ENCODE assay signal across 19 mouse cellular contexts in genomic region chr4:28902004-28902704, GRCm38 (mm10).
DNase-seq lines count a peak whose midpoint lies in the region; ATAC-seq and TF ChIP-seq lines count a peak whose summit lies in the region.
"Had no signal": no experiment of that assay in that cellular context is flagged by ENCODE, and none has a peak within 500 bp of the region (broad histone marks: within the 10 kb centered on the region; RNA-seq: fewer than 3 reads in every experiment).

No protein-coding gene starts in this region.

- ATAC-seq in cerebellum, adult (ENCODE audit: insufficient number of reproducible peaks, low FRiP score, low TSS enrichment): peak; percentile 61; the same call in 1 of the 2 replicates
- ATAC-seq in hindbrain, embryonic 14.5 days (ENCODE audit: low FRiP score): no peak
- peak; percentile 83 for ATAC-seq in hindbrain, embryonic 16.5 days
- no peak for ATAC-seq in heart, embryonic 11.5 days (replicated peaks; ENCODE audit: insufficient number of reproducible peaks, low FRiP score, low TSS enrichment)
- no peak for ATAC-seq in liver, postnatal 0 days
- ATAC-seq: CD4-positive, CD25-positive, alpha-beta regulatory T cell, adult 4 months had no signal

- H3K4me1 ChIP-seq in hindbrain, embryonic 14.5 days (replicated peaks; ENCODE audit: control insufficient read depth, insufficient read depth, low read length): no peaks in the 10 kb centered on the region; the same call in 1 of the 2 replicates
- no peaks in the 10 kb centered on the region for H3K4me1 ChIP-seq in hindbrain, embryonic 10.5 days (replicated peaks)
- H3K4me1 ChIP-seq in hindbrain, embryonic 16.5 days (ENCODE audit: control insufficient read depth, insufficient read depth, low read depth, low read length): no peaks in the 10 kb centered on the region
- H3K4me1 ChIP-seq in heart, embryonic 11.5 days (ENCODE audit: control insufficient read depth, insufficient read depth, low read length): no peaks in the 10 kb centered on the region
- no peaks in the 10 kb centered on the region for H3K4me1 ChIP-seq in liver, postnatal 0 days (ENCODE audit: insufficient read depth)

- no peak overlapping the region for H3K4me2 ChIP-seq in hindbrain, embryonic 14.5 days (replicated peaks)
- no peak overlapping the region for H3K4me2 ChIP-seq in hindbrain, embryonic 16.5 days (ENCODE audit: low read length)
- no peak overlapping the region for H3K4me2 ChIP-seq in heart, embryonic 11.5 days
- H3K4me2 ChIP-seq in liver, postnatal 0 days (ENCODE audit: low read depth, low read length): no peak overlapping the region

- 84% methylated on average over 4 of the region's 4 CpGs for WGBS in hindbrain, embryonic 14.5 days
- WGBS in hindbrain, embryonic 10.5 days: 89% methylated on average over 4 of the region's 4 CpGs
- WGBS in hindbrain, embryonic 16.5 days: 71% methylated on average over 4 of the region's 4 CpGs
- 84% methylated on average over 4 of the region's 4 CpGs for WGBS in heart, embryonic 11.5 days (ENCODE audit: insufficient replicate concordance)
- WGBS in liver, postnatal 0 days (ENCODE audit: insufficient replicate concordance): 80% methylated on average over 4 of the region's 4 CpGs

- no peaks in the 10 kb centered on the region for H3K36me3 ChIP-seq in hindbrain, embryonic 14.5 days (replicated peaks; ENCODE audit: control insufficient read depth, insufficient read depth)
- no peaks in the 10 kb centered on the region for H3K36me3 ChIP-seq in hindbrain, embryonic 10.5 days
- H3K36me3 ChIP-seq in hindbrain, embryonic 16.5 days (ENCODE audit: control insufficient read depth, insufficient read depth, low read length): no peaks in the 10 kb centered on the region
- H3K36me3 ChIP-seq in heart, embryonic 11.5 days (ENCODE audit: control insufficient read depth, insufficient read depth, low read length): no peaks in the 10 kb centered on the region
- no peaks in the 10 kb centered on the region for H3K36me3 ChIP-seq in liver, postnatal 0 days (replicated peaks; ENCODE audit: insufficient read depth, low read length)
- H3K36me3 ChIP-seq: G1E had no signal

- H3K27ac ChIP-seq in hindbrain, embryonic 14.5 days: 0 out of 2 replicates have a peak overlapping the region, but pooled peaks have one; percentile 26
- no peak overlapping the region for H3K27ac ChIP-seq in hindbrain, embryonic 10.5 days
- no peak overlapping the region for H3K27ac ChIP-seq in hindbrain, embryonic 16.5 days (ENCODE audit: low read depth, low read length)
- no peak overlapping the region for H3K27ac ChIP-seq in heart, embryonic 11.5 days (ENCODE audit: low read depth, low read length)
- no peak overlapping the region for H3K27ac ChIP-seq in liver, postnatal 0 days (ENCODE audit: low read depth)

- no peak for TF ChIP-seq EP300 in liver, postnatal 0 days (IDR thresholded peaks at IDR 0.05; ENCODE audit: low read depth)

- no peak overlapping the region for H3K9ac ChIP-seq in hindbrain, embryonic 14.5 days
- H3K9ac ChIP-seq in hindbrain, embryonic 16.5 days (ENCODE audit: low read depth, low read length): no peak overlapping the region
- H3K9ac ChIP-seq in heart, embryonic 11.5 days (ENCODE audit: low read depth, low read length): no peak overlapping the region
- no peak overlapping the region for H3K9ac ChIP-seq in liver, postnatal 0 days (replicated peaks)

- H3K9me3 ChIP-seq in hindbrain, embryonic 14.5 days (ENCODE audit: control insufficient read depth, low read length): no peaks in the 10 kb centered on the region
- H3K9me3 ChIP-seq in hindbrain, embryonic 10.5 days: no peaks in the 10 kb centered on the region
- H3K9me3 ChIP-seq in hindbrain, embryonic 16.5 days (ENCODE audit: control insufficient read depth, low read length): no peaks in the 10 kb centered on the region
- no peaks in the 10 kb centered on the region for H3K9me3 ChIP-seq in heart, embryonic 11.5 days (replicated peaks; ENCODE audit: control insufficient read depth, low read length)
- no peaks in the 10 kb centered on the region for H3K9me3 ChIP-seq in liver, postnatal 0 days (ENCODE audit: low read length)
- H3K9me3 ChIP-seq: G1E had no signal

- no peaks in the 10 kb centered on the region for H3K27me3 ChIP-seq in hindbrain, embryonic 14.5 days (ENCODE audit: control insufficient read depth, insufficient read depth, low read length)
- no peaks in the 10 kb centered on the region for H3K27me3 ChIP-seq in hindbrain, embryonic 10.5 days (ENCODE audit: insufficient read depth, poor library complexity, severe bottlenecking)
- H3K27me3 ChIP-seq in hindbrain, embryonic 16.5 days (replicated peaks; ENCODE audit: control insufficient read depth, insufficient read depth, low read length): no peaks in the 10 kb centered on the region
- H3K27me3 ChIP-seq in heart, embryonic 11.5 days (ENCODE audit: control insufficient read depth, insufficient read depth, low read length): no peaks in the 10 kb centered on the region
- no peaks in the 10 kb centered on the region for H3K27me3 ChIP-seq in liver, postnatal 0 days (ENCODE audit: insufficient read depth, low read length)

- no peak overlapping the region for H3K4me3 ChIP-seq in hindbrain, embryonic 14.5 days (replicated peaks; ENCODE audit: low read length)
- H3K4me3 ChIP-seq in hindbrain, embryonic 10.5 days: no peak overlapping the region
- no peak overlapping the region for H3K4me3 ChIP-seq in hindbrain, embryonic 16.5 days (ENCODE audit: low read length)
- no peak overlapping the region for H3K4me3 ChIP-seq in heart, embryonic 11.5 days (ENCODE audit: low read depth, low read length)
- no peak overlapping the region for H3K4me3 ChIP-seq in liver, postnatal 0 days (ENCODE audit: low read depth, low read length)

- no peak for TF ChIP-seq CTCF in liver, postnatal 0 days (IDR thresholded peaks at IDR 0.05; ENCODE audit: low read depth)

- no peak for DNase-seq in cerebellum, adult 11-12 months
- DNase-seq in hindbrain, embryonic 14.5 days (ENCODE audit: low spot score): no peak
- no peak for DNase-seq in hindbrain, embryonic 10.5 days (ENCODE audit: low spot score)
- DNase-seq in brain, adult 2 months (ENCODE audit: low read depth, low spot score): peak; percentile 18
- DNase-seq in liver, postnatal 0 days: no peak
- DNase-seq: embryo, embryonic 11 days; gastrocnemius, postnatal 10 days; kidney, adult 8-10 months; kidney, postnatal 36 days; liver; lung, adult 2 months; lung, postnatal 36 days; right cerebral cortex, postnatal 4 days; thymus, postnatal 4 days had no signal

Comparison
In these comparisons a context has a peak if more than half of its experiments do, and no peak if none do; other contexts are left out.
1. ATAC-seq: peak in cerebellum, adult (single experiment) and hindbrain, embryonic 16.5 days (single experiment); none in hindbrain, embryonic 14.5 days (single experiment), heart, embryonic 11.5 days (single experiment) and liver, postnatal 0 days (single experiment).